Mouse (Mus musculus) T-helper 2 cell (primary cell): ENCODE measurements at regions not wholly inside any gene's neighbourhood (a gene's known extent, or its start where the extent isn't known, plus 50 kb on each side); places are given as distances from the start of the nearest gene placed in this dataset.

Source experiments
- in situ Hi-C: fragments of 300-600 bp; cut with MboI, MseI; formaldehyde crosslinking; loops from one replicate; pipeline ENCODE4 v1.15.1; 2025; ENCODE audit warnings: high pct_unique_total_duplicates

DNA sequence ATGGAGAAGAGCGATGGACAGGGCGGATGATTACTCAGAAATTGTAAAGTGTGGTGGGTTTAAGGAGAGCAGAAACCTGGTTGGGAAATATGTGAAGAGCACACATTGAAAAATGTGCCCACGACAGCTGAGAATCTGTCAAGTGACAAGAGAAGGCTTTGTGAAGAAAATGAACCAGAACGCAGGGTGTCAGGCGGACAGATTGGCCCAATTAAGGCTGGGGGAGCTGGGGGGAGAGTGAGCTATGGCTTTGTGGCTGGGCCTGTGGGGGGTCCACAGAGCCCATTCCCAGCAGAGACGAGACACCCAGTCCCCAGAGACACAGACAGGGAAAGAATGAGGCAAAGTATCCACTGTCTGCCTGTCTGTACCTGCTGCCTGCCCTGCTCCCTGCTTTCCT is 153.3 kb downstream of the Shq1 start:
- in situ Hi-C loops: no loop called here

DNA sequence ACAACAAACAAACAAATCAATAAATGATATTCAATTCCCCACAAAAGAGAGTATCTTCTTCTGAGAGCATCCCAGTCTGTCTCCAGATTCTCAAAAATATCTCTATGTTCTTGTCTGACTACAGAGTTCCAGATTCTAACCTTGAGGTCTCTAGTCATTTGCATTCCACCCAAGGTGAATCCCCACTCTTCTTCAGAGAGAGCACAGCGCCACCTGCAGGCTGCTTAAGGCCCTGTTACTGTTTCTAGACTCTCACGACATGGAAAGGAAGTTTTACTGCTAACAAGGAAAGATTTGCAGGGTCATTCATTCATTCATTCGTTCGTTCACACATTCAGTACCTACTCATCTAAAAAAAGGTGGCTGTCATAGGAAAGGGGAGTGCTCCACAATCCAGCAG is 158.3 kb downstream of the Shq1 start:
- in situ Hi-C loops: no loop called here

DNA sequence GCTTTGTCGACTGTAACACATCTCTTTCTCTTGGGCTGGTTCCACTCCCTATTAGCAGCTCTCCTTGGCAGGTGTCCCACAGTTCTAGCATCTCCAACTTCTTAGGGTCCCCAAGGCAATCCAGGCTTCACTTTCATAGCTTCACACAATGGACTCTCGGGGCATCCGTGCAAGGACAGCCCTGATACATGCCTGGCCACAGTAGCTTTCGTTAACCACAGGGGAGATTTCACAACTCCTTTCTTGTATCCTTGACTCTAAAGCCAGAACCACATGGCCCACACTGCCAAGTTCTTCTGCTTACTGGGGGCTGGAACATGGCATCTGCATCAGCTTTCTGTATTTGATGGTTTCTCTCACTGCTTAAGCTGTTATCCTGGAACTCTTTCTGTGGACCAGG is 160.3 kb downstream of the Shq1 start:
- in situ Hi-C loops: no loop called here

DNA sequence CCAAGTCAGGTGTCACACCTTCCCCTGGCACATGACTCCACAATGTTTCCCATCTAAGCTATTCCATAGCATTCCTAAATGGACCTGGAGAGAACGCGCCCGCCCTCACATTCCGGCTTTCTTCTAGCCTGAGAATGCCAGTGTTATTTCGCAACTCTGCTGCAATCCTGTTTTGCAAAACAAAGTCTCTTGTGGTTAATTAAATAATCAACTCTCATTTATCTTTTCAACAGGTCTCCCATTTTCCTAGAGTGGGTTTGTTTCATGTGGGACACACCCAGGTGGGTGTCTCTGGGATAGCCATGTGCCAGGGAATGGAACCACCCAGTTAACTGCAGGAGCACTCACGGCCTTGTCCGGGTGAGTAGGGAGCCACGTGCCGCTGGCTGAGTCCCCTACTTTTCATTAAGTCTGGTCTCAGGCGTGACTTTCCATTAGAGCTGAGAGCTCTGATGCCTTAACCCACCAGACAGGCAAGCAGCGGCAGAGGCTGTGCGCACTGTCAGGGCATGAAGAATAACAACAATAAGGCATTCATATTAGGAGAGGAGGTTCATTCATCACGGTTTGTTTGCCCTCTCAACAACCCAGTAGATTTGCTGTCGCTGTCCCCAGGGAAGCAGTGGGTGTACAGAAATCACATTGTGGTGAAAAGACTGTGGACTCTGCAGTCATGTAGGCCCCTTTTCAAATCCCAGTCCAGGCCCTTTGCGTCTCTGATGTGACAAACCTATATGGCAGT is 165.3 kb downstream of the Shq1 start:
- in situ Hi-C loops: no loop called here

DNA sequence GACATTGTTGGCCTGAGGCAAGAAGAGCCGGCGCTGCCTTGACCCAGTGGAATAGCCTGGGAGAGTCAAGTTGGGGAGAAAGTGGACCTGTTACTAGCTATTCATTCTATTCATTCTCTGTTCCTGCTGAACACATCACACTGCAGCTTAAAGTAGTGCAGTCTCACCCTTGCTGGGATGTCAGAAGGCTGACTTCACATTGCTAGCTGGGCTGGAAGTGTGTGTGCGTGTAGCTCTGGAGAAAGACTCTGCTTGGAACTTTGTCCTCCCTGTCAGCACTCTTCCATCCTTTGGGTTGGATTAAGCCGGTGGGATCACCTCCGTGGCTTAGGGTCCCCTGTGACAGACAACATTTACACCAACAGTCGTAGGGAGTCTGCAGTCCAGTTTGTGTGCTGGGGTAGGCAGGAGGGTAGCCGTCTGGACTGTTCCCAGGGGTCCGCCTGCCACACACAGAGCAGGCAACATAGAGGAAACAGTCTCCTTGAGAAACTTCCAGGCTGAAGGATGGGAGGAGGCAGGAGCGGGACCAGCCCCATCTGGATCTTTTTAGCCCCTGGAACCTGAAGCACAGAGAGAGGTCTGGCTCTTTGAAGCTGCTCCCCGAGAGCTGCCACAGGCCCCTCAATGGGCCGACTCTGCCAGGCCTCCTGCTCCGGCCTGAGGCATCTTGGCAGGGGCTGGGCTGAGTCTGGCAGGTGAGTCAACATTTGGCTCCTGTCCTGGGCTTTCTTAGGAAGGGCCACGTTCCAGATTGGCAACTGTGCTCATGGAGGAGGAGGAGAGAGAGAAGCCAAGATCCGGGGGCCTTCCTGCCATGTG is 167.8 kb downstream of the Shq1 start:
- in situ Hi-C loops: no loop called here

DNA sequence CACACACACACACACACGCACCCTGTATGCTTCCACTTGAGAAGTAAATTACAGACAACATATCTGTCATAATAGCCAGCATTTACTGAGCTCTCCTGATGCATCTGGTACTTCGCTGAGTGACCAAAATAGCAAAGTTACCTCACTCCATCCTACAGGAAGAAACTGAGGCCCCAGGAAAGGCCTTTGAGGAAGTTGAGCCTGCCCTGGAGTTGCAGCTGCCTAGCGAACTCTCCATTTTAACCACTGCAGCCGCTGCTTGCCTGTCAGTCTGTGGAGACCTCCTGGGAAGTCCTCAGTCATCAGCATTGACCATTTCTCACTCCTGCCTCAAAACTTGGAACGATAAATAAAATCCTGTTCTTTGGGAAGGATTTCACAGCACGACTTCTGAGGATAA is 168.8 kb downstream of the Shq1 start:
- in situ Hi-C loops: no loop called here

DNA sequence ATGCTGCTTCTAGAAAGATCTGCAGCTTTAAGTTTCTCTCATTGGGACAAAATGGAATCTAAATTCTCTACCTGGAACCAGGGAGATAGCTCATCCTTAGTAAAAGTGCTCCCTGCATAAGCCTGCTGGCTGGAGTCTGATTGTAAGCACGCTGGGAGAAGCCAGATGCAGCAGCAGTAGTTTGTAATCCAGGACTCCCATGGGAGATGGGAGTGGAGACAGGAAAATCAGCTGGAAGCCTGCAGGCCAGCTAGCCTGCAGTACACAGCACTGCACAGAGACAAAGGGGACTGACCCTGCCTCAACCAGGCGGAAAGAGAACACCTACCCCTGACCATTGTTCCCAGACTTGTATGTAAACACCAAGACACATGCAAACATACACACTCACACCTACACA is 170.2 kb downstream of the Shq1 start:
- in situ Hi-C loops: no loop called here

DNA sequence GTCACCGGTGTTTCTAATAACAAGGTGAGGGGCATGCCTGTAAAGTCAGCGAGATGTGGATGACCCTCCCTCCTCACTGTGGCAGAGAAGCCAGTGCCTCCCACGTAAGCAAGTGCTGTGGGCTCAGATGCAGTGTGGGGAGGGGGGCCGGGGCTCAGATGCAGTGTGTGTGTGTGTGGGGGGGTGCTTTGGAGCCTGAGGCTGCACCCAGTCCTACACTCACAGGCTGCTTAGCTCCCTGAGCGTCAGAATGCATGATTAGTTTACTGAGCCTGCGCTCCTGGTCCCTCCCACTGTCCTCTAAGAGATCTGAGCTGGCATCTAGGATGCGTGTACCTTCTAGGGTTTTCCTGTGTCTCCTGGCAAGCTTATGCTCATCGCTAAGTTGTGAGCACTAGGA is 170.9 kb downstream of the Shq1 start:
- in situ Hi-C loops: no loop called here

DNA sequence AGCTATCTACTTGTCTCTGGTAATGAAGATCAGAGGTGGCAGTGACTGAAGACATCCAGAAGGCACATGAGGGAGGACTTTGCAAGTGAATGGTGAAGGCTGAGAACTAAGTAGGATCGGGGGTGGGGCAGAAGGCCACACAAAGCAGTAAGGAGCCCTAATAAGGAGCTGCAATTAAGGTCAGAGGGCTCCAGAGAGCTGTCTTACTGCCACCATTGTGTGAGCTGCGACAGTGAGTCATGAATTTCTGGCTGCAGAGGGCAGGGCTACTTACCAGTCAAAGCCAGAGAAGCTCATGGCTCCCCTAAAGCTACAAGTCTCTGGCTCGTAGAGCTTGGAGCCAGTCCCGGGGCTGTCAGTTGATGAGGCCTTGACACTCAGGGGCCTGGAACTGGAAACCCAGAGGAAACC is 172.1 kb downstream of the Shq1 start:
- in situ Hi-C loops: no loop called here

DNA sequence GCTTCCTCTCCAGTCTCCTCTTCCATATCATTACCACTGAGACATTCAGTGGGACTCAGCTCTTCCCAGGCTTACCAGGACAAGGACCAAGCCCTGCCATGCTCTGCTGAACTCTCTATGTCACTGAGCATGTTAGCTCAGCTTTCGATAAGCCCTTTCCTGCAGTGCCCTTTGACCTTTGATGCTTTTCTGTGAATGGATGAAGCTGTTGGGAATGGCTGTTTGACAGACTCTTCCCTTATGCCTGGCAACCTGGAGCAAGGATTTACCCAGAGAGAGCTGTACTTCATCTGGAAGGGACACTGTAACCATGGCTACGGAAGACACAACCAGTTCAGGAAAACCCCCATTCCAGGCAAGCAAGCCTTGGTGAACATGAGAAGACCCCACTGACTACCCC is 172.8 kb downstream of the Shq1 start:
- in situ Hi-C loops: no loop called here

DNA sequence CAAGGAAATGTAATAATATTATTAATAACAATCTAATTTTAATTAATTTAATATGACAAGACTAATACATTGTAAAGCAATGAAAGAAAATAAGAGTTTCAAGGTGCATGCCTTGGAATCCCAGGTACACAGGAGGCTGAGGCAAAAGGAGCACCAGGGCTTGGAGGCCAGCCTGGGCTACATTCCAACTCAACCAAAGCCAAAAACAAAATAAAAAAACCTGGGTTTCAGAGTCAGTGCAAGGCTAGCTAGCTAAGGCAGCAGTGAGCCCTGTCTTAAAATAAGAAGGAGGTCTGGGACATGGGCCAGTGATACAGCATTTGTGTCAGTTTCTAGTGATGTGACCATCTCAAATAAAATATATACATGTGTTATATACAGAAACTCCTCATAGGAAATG is 174.8 kb downstream of the Shq1 start:
- in situ Hi-C loops: no loop called here

DNA sequence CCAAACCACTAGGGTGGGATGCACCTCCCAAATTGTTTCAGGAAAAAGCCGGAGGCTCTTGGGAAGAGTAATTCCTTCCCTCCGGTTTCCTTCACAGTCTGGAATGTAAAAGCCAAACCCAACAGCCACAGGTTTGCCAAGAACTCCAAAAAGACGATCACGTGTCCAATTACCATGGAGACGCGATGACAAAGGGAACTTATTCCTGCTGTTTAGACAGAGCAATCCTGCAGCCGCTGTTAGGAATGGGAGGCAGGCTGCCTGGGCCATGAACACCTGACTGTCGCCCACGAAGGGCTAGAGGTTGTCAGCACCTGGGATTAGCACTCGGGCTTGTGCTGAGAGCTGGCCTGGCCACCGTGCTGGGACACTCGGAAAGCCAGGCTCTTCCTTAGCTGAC is 175.8 kb downstream of the Shq1 start:
- in situ Hi-C loops: no loop called here

DNA sequence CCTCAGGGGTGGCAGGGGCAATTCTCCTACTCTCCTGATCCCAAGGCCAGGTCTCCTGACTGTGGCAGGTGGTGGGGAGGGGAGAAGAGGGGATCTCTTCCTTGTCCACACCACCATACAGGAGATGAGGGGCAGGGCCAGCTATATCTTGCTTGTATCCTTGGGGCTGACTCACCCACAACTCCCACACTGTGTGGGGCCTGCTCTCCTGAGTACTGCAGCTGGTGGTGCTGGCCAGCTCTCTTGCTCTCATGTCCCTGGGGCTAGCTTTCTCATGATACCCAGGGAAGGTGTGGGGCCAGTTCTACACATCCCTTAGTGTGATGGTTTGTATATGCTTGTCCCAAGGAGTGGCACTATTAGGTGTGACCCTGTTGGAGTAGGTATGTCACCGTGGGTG is 177.4 kb downstream of the Shq1 start:
- in situ Hi-C loops: no loop called here

DNA sequence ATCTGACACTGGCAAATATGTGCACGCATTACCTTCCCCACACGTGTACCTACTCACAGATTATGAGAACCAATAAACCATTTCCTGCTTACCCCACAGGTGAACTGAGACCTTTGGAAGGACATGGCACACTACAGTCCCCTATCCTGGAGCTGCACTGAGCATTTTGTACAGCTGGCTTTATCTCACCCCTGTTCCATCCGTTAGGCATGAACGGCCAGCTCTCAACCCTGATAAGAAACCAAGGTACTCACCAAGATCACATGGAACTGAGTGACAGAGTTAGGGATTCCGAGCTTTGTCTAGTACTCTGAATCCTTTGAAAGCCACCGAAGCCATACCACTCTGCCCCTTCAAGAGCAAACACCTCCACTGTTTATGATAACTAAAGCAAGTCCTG is 179.1 kb downstream of the Shq1 start:
- in situ Hi-C loops: no loop called here

DNA sequence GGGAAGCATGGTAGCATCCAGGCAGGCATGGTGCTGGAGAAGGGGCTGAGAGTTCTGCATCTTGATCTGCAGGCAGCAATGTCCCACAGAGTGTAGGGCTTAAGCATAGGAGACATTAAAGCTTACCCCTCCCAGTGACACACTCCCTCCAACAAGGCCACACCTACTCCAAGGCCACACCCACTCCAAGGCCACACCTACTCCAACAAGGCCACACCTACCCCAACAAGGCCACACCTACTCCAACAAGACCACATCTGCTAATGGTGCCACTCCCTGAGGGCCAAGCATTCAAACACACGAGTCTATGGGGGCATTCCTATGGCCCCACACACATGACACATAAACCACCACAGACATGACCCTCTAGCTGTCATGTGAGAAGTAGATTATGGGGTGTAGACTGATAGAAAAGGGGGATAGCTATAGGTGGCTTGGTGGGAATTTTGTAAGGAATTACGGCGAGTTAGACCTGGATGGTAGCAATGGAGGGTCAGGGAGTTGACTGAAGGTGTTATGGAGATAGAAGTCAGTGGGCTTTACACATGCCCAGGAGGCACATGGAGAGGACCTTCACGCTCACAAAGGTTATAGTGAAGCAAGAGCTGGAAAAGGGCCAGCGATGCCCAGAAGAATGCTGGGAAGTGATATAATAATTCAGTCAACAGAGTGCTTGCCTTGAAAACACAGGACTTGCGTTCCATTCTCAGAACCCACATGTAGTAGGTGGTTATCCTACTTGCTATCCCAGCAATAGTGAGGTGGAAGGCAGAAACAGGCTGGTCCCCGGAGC is 179.8 kb downstream of the Shq1 start:
- in situ Hi-C loops: no loop called here

DNA sequence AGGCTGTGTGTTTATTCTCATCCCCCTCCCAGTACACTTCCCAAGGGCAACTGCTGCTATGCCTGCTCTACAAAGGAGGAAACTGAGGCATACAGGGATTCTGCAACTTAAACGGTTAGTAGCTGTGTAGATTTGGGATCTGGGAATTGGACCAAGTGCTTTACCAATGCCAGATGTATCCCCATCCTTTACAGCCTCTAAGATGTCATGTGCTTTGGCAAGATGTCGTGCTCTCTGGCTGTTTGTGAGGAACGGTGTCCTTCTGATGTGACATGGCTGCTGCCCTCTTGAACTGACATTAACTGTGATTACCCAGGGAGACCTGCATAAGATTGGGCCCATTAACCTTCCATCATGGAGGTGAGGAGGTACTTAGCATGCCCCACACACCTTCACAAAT is 187.1 kb downstream of the Shq1 start:
- in situ Hi-C loops: no loop called here

DNA sequence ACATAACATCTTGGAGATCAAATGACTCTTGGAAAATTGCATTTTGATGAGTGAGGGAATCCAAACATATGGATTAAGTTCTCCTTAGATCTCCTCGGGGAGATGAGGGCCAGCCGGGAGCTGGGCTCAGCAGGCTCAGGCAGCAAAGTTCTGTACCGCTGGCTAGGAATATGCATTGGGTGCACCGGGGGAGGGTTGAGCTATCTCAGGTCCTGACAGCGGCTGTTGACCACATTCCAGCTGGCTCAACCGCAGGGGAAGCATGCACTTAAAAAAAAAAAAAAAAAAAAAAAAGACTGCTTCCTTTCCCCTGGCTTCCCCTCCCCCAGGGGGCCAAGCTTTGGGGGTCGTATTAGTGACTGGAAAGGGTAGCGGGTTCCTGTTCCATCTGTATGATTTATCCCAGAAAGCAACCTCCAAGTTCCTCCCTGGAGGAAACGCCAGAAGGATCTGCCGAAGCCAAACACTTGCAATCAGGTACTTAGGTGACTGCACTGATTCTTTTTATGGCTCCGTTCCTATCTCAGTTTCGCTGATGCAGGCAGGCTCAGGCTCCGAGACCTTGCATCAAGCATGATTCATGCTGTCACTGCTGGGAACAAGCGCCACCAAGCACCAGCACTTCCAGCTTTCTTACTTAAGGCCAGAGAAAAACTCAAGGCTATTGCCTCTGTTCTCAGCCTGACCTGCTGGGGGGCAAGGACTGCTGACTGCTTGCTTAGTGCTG is 187.7 kb downstream of the Shq1 start:
- in situ Hi-C loops: no loop called here

DNA sequence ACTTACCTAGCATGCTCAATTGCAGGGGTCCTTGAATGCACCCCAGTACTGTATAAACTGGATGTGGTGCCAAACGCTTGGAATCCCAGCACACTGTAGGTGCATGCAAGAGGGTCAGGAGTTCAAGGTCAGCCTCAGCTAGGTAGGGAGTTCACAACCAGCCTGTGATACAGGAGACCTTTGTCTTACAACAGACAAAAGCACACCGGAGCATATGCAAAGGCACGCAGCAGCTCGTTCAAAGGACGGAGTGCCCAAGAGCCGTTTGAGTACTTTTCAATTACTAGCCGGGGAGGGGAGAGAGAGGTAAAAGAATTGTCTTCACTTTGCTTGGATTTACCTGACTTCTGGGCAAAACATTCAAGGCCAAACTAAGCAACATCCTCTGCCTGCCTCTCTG is 188.4 kb downstream of the Shq1 start:
- in situ Hi-C loops: no loop called here

DNA sequence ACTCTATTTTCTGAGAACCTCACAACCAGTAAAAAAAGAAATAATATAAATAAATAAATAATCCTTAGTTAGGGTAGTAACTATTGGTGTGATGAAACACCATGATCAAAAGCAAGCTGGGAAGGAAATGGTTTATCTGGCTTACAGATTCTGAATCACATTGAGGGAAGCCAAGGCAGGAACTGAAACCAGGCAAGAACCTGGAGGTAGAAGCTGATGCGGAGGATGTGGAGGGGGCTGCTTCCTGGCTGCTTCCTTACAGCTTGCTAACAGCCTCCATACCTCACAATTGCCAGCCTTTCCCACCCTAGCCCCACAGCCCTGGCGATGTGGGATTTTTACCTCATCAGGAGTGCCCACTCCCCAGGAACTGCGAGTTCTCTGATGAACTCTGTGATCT is 190.4 kb downstream of the Shq1 start:
- in situ Hi-C loops: no loop called here

DNA sequence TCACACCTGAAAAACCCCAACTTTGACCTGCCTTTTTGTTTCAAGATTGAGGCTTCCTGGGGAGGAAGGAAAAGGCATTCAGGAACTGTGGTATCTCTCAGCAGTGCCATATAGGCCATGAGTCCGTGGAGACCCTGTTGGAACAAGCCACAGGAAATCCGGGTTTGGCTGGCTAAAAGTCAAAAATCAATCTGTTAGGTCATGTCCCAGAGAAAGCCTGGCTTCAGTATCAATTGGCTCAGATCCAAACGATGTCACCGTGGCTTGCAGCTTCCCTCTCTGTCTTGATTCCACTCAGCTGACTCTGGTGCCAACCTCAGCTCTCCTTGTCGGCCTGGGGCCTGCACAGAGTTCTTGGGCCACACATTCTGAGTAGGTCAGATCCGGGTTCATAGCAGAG is 191.1 kb downstream of the Shq1 start:
- in situ Hi-C loops: no loop called here

DNA sequence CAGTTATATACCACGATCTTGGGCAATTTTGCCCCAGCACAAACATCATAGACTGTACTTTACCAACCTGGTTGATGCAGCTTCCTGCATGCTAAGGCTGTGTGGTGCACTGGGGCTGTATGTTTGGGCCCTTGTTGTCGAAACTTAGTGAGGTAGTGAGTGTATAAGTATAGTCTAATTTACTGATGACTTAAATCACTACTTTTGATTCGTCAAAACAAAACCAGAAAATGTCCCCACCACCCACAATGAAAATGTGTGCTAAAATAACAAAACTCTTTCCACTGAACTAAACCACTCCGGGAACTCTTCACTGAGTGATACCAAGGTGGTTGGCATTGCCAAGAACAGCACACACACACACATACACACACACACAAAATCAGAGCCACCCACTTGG is 191.5 kb downstream of the Shq1 start:
- in situ Hi-C loops: no loop called here
